Mouse (Mus musculus) megakaryocyte, embryonic 14.5 days (primary cell): ENCODE measurements around the gene Map4k3. TPM values are rescaled to one million over a fixed set of nuclear protein-coding genes. Genes with fewer than 3 reads are reported as not detected.
"Not testable (repeated sequence)": the region's sequence is repeated elsewhere in the genome, so short reads cannot be mapped to it uniquely, and the experiment has no call there.

Experiments
- H3K27me3 ChIP-seq: replicated peaks from 2 replicates; pipeline ENCODE3; 2012; ENCODE audit warnings: inconsistent platforms
- H3K36me3 ChIP-seq: replicated peaks from 2 replicates; pipeline ENCODE3; 2012; ENCODE audit warnings: low read length, inconsistent platforms, mixed read lengths
- H3K4me1 ChIP-seq: 2 replicates; pipeline ENCODE4 v1.6.1; 2012; ENCODE audit warnings: inconsistent platforms
- H3K4me3 ChIP-seq: replicated peaks from 2 replicates; pipeline ENCODE3; 2012; ENCODE audit warnings: moderate library complexity, mild to moderate bottlenecking, inconsistent platforms
- H3K9me3 ChIP-seq: 2 replicates; pipeline ENCODE4 v1.6.1; 2012; ENCODE audit warnings: inconsistent platforms
- FLI1 ChIP-seq: IDR thresholded peaks from 2 replicates; pipeline ENCODE4 v1.6.1; 2012; ENCODE audit warnings: low read length, inconsistent platforms, mixed read lengths
- GATA1 ChIP-seq: IDR thresholded peaks from 3 replicates; pipeline ENCODE4 v1.6.1; 2012; ENCODE audit warnings: mixed read lengths, low read length, inconsistent platforms, borderline replicate concordance
- polyA plus RNA-seq: library from polyadenylated mRNA; stranded (reverse); fragments of >175 nt; gene quantifications from 2 replicates; pipeline ENCODE4 v1.2.3, GENCODE M21; 2012; ENCODE audit warnings: low replicate concordance; ENCODE audit not compliant: insufficient read depth

The Map4k3 gene
- polyA plus RNA-seq, 1 experiment: 0.87 TPM

DNA sequence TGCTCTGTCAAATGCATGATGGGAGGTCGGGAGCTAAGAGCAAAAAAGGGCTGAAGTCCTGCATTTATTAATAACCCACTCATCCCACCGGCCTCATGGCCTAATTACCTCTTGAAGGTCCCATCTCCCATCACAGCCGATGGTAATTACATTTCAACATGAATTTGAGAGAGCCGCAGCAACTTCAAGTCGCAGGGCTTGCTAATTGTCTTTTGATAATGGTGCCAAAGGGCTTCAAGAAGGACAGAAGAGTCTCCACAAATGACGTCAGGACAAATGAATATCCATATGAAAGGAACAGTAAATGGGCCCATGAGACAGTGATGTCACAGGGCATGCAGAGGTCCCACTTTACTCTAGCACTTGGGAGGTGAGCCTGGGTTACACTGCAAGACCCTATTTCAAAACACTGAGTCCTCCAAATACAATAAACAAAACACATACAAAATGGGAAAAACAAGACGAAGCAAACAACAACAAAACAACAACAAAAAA, 153.8 kb downstream of the Map4k3 start:
- H3K4me3 ChIP-seq: no peak overlapping the region
- peaks cover 9% of the 10 kb centered on the region for H3K4me1 ChIP-seq
- TF ChIP-seq GATA1 (no peak), FLI1 (no peak)
- H3K36me3 ChIP-seq: no peaks in the 10 kb centered on the region
- peaks cover 9% of the 10 kb centered on the region for H3K9me3 ChIP-seq
- H3K27me3 ChIP-seq: peaks cover 24% of the 10 kb centered on the region

DNA sequence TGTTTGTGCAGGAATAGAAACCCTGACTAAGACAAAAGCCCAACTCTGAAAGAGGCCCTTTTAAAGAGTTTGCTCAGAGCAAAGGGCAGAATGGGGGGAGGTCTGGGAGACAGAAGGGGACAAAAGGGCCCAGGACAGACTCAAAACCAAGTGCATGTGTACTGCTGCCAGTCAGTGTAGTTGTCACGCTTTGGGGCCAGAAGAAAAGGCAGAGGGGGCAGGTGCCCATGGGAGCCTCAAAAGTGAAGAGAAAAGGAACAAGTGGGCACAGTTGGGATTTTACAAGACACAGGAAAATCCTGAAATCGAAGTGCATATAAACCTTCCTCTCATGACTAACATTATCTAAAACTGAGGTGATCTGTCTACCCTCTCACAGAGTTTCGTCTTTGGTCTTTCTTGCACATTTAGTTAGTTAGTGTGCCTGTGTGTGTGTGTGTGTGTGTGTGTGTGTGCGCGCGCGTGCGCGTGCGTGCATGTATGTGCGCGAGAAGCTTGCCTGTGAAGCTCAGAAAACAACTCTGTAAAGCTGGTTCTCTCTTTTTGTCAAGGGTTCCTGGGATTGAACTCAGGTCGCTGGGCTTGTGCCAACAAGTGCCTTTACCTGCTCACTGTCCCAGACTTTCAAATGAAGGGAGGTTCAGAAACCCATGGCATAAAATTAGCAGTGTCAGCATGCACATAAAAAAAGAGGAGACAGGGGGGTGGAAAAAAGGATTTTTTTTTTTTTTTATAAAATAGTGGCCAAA, 155.9 kb downstream of the Map4k3 start:
- H3K4me1 ChIP-seq: peaks cover 7% of the 10 kb centered on the region
- TF ChIP-seq GATA1: no peak
- TF ChIP-seq FLI1: no peak
- H3K4me3 ChIP-seq: no peak overlapping the region
- H3K36me3 ChIP-seq: no peaks in the 10 kb centered on the region
- H3K27me3 ChIP-seq: peaks cover 12% of the 10 kb centered on the region
- H3K9me3 ChIP-seq: peaks cover 10% of the 10 kb centered on the region

DNA sequence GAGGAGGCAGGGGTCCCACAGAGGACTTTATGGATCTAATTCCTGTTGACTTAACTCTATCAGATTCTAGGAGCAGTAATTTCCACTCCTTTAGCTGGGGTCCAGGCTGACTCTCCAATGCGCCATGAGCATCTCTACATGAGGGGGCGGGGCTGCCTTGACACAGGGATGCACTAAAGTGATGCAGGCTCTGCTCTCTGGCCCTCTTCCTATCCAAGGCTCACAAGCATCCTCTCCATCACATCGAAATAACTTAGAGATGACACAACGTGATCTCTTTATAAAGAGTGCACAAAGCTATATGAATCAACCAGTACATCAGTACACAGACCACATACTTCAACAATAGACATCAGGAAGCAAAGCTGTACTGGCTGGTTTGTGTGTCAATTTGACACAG, 156.8 kb downstream of the Map4k3 start:
- no peak for TF ChIP-seq FLI1
- TF ChIP-seq GATA1: no peak
- Histone ChIP-seq H3K36me3 (no peaks in the 10 kb centered on the region), H3K4me3 (no peak overlapping the region), H3K27me3 (peaks cover 3% of the 10 kb centered on the region), H3K4me1 (no peaks in the 10 kb centered on the region), H3K9me3 (peaks cover 14% of the 10 kb centered on the region)

DNA sequence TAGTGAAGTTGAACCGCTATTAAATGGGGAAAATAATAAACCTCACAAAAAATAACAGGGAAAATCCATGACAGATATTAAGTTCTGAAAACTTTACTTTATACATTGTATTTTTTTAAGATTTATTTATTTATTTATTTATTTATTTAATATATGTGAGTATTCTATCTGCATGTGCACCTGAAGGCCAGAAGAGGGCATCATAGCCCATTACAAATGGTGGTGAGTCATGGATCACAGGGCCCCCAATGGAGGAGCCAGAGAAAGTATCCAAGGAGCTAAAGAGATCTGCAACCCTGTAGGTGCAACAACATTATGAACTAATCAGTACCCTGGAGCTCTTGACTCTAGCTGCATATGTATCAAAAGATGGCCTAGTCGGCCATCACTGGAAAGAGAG, 158.6 kb downstream of the Map4k3 start:
- peaks cover 24% of the 10 kb centered on the region for H3K9me3 ChIP-seq
- H3K4me3 ChIP-seq, H3K4me1 ChIP-seq, H3K27me3 ChIP-seq, H3K36me3 ChIP-seq: not testable (repeated sequence)

DNA sequence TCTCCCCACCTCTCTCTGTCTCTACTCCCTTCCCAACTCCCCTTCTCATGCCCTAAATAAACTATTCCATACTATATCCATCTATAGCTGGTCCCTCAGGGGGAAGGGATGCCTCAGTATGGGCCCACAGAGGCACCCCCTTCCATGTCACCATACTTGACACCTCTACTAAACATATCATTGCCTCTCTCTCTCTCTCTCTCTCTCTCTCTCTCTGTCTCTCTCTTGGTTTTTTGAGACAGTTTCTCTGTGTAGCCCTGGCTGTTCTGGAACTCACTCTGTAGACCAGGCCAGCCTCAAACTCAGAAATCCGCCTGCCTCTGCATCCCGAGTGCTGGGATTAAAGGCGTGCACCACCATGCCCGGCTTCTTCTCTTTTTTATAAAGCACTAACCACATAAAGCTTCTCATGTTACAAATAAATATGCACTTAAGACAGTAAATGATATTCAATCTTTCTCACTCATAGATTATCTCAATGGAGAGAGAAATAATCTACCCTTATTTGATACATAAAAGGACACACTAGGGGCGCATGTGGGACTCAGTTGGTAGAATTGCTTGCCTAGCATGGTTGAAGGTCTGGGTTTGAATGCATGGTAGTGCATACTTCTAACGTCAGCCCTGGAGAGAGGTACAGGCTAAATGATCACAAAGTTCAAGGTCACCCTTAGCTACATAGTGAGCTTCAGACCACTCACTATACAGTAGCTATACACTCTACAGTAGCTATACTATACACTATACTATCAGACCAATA, 159.3 kb downstream of the Map4k3 start:
- peaks cover 24% of the 10 kb centered on the region for H3K9me3 ChIP-seq
- H3K4me3 ChIP-seq: no peak overlapping the region
- no peaks in the 10 kb centered on the region for H3K36me3 ChIP-seq
- no peaks in the 10 kb centered on the region for H3K27me3 ChIP-seq
- H3K4me1 ChIP-seq: peaks cover 5% of the 10 kb centered on the region
- TF ChIP-seq FLI1: no peak
- no peak for TF ChIP-seq GATA1

DNA sequence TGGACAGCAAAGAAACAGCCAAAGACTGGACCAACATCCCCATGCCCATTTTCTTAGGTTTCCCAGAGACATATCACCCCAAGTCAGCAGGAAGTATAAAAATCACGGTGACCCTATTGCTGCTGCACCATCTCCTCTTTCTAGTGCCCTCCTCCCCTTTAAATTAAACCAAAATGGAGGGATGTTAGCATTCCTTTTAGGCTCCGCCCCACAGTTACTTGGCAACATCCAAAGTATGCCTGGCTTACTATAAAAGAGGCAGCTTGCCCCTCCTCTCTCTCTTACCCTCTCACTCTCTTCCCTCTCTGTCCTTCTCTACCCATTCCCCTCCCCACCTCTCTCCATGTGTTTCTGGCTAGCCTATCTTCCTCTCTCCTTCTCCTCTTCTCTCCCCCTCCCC, 159.8 kb downstream of the Map4k3 start:
- Histone ChIP-seq H3K27me3 (no peaks in the 10 kb centered on the region), H3K9me3 (peaks cover 24% of the 10 kb centered on the region), H3K4me1 (peaks cover 9% of the 10 kb centered on the region), H3K4me3 (no peak overlapping the region), H3K36me3 (no peaks in the 10 kb centered on the region)
- TF ChIP-seq FLI1 (no peak), GATA1 (no peak)

DNA sequence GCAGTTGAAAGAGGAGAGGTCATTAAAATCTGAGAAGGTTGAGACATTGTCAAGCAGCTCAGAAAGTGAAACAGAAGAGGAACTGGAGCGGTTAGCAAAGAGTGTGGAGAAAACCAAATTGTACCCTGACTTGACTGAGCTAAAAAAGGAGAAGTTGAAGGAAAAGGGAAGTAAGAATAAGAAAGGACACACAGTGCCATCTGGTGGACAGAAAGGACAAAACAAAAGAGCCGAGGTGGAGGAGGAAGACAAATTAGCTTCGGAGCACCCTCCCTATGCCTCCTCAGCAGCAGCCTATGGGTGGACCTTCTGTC, 163.7 kb downstream of the Map4k3 start:
- H3K36me3 ChIP-seq: no peaks in the 10 kb centered on the region
- TF ChIP-seq GATA1 (no peak), FLI1 (no peak)

DNA sequence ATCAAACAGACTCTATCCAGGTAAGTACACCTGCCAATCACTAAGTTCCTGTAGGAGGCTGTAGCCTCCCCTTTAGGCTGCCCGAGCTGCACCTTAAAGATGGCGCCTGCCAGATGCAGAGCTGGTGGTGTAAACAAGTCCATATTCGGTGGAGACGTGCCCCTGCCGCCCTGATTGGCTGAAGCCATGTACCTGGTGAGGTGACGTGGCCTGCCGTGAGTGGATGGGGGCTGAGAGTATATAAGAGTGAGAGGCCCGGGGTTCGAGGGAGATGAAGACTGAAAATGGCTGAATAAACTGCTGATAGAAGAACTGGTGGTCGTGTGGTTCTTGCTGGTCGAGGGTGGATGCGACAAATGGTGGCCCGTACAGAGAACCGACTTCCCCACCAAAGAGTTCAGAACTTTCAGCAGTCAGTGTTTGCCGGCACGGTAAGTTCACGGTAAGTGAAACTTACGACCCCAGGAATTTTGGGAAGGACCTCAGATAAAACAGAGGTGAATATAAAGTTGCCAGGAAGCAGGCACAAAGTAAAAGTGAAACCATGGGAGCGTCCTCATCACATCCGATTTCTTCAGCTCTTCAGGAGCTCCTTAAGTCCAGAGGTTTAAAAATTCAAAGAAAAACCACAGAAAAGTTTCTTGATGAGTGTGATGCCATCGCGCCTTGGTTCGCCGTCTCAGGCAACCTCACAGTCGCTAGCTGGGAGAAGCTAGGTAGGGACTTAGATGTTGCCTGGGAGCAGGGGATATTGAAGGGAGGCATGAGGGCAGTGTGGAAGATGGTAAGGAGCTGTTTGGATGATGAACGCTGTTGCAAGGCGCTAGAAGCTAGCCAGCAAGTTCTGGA, 164.3 kb downstream of the Map4k3 start:
- H3K36me3 ChIP-seq, H3K27me3 ChIP-seq: not testable (repeated sequence)
- H3K4me1 ChIP-seq: peaks cover 25% of the 10 kb centered on the region
- peaks cover 21% of the 10 kb centered on the region for H3K9me3 ChIP-seq
- H3K4me3 ChIP-seq: peak overlapping the region; percentile 88

More for the DNA sequence above, 163.7 kb downstream of the Map4k3 start:
- H3K9me3 ChIP-seq: peaks cover 21% of the 10 kb centered on the region
- peak overlapping the region; percentile 88 for H3K4me3 ChIP-seq
- peaks cover 25% of the 10 kb centered on the region for H3K4me1 ChIP-seq
- H3K27me3 ChIP-seq: no peaks in the 10 kb centered on the region

DNA sequence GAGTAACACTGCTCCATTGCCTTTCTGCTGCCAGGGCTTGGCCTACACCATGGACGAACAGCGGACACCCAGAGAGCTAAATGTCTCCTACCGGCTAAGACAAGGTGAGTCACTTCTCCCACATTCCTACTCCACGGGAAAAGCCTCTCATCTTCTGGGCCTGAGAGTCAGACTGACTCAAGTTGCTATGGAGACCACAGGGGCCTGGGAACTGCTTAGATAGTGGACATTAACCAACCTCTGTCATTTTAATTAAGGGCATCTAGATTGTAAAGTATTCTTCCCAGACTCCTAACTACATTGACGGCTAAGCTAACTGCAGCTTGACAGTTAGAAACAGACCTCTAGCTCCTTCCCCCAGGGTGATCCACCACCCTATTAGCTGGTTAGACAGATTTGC, 165.5 kb downstream of the Map4k3 start:
- Histone ChIP-seq H3K36me3 (no peaks in the 10 kb centered on the region), H3K4me3 (no peak overlapping the region), H3K9me3 (peaks cover 21% of the 10 kb centered on the region)

More for the DNA sequence above, 165.5 kb downstream of the Map4k3 start:
- TF ChIP-seq FLI1: no peak
- no peak for TF ChIP-seq GATA1
- Histone ChIP-seq H3K27me3 (no peaks in the 10 kb centered on the region), H3K4me1 (peaks cover 31% of the 10 kb centered on the region)
